Mouse (Mus musculus) liver, embryonic 18 days (tissue): ENCODE measurements around the gene Olfr1301. TPM values are rescaled to one million over a fixed set of nuclear protein-coding genes. Genes with fewer than 3 reads are reported as not detected.

Experiments
- polyA plus RNA-seq: library from polyadenylated mRNA; depleted of rRNA; stranded (reverse); fragments of >200 nt; gene quantifications from 2 replicates; pipeline ENCODE4 v1.2.3, GENCODE M21; 2012; rRNA removed

Olfr1301 gene
- not detected in 2 replicates for polyA plus RNA-seq

DNA sequence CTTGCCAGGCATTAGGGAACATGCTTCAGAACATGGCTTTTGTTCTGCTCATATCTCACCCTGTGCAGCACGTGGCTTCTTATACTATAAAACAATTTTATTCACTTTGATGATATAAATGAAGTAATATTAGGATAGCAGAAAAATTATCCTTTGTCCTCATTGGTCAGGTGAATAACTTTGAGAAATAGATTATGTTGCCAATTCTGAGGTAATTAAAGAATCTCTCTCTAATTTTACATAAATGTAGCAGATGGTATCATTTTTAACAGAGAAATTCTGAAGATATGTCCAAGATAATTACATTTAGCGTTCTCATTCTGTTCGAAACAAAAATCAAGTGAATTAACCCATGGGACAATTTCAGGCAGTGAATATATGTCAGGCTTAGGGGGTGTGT is at the start of gene Olfr1301:
Gene Olfr1301 (plus strand): TSS at position 301 of the 400 bp plus-strand sequence.

DNA sequence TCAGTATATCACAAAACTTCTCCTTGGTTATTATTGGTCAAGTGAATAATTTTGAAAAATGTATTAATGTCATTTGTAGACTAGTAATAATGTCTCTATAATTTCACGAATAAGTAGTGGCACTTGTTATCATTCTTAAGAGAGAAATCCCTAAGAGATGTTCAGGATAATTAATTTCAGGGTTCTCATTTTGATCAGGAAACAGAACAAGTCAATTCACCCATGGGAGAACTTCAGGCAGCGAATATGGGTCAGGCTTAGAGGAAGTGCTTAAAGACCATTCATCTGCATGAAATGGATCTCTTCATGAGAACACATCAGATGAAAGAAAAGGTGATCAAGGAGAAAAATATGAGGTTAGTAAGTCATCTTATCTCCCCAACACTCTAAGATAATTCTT is 26.3 kb downstream of the Olfr1301 start, which contains the start of gene Olfr1302:
Gene Olfr1302 (plus strand): TSS at position 301 of the 400 bp plus-strand sequence.

Other genes starting within 250 kb of the Olfr1301 start
- not detected in 2 replicates for gene Olfr1293-ps, start 225.8 kb upstream of the Olfr1301 start, polyA plus RNA-seq
- gene Olfr1294, start 210.7 kb upstream of the Olfr1301 start, polyA plus RNA-seq, result not detected in 2 replicates
- gene Olfr1295, start 181.3 kb upstream of the Olfr1301 start, polyA plus RNA-seq, result not detected in 2 replicates
- not detected in 2 replicates for gene Olfr1297, start 124.5 kb upstream of the Olfr1301 start, polyA plus RNA-seq
- gene Olfr1298, start 101.8 kb upstream of the Olfr1301 start, polyA plus RNA-seq, result not detected in 2 replicates
- not detected in 2 replicates for gene Olfr1299, start 89.6 kb upstream of the Olfr1301 start, polyA plus RNA-seq
- gene Olfr1302, start 26.4 kb downstream of the Olfr1301 start, polyA plus RNA-seq, result not detected in 2 replicates
- not detected in 2 replicates for gene Olfr1303, start 69.3 kb downstream of the Olfr1301 start, polyA plus RNA-seq
- not detected in 2 replicates for gene Olfr1305, start 126.1 kb downstream of the Olfr1301 start, polyA plus RNA-seq
- gene Olfr1306, start 165.3 kb downstream of the Olfr1301 start, polyA plus RNA-seq, result not detected in 2 replicates
- gene Olfr1307, start 198.4 kb downstream of the Olfr1301 start, polyA plus RNA-seq, result not detected in 2 replicates
- not detected in 2 replicates for gene Olfr1308, start 213.9 kb downstream of the Olfr1301 start, polyA plus RNA-seq
- not detected in 2 replicates for gene Olfr1309, start 239.3 kb downstream of the Olfr1301 start, polyA plus RNA-seq